Mouse (Mus musculus): ENCODE data around the gene Map3k6. TPM values are rescaled to one million over a fixed set of nuclear protein-coding genes. Genes with fewer than 3 reads are reported as not detected.
A peak's percentile ranks its signal among the peaks of the same experiment; 100 is the strongest.

Gene Map3k6
- polyA plus RNA-seq, 1 experiment from 2014 or later, result 2.8 TPM

DNA sequence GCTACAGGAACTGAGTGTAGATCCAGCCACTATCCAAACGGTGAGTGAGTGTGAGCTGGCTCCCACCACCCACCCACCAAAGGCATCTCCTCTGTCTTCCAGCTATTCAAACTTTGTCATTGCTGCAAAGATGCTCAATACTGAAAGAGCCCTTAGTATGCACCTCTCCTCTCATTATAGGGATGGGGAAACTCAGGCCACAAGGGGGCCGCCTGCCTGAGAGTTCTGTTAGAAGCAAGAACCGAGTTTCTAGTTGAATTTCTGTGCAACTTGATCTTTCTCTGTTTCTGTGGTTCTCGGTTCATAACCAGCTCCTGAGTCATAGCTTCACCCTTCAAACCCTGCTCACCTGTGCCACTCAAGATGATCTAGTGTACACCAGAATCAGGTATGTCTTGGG lies 11.5 kb downstream of the Map3k6 start:
- no peak for ATAC-seq (ENCODE audit: low FRiP score, low TSS enrichment)
- no peak overlapping the region for H3K4me2 ChIP-seq (replicated peaks; ENCODE audit: low read depth, low read length)
- no peak overlapping the region for H3K4me3 ChIP-seq (ENCODE audit: low read length)
- H3K36me3 ChIP-seq (ENCODE audit: control insufficient read depth, insufficient read depth, low read length), result no peaks in the 10 kb centered on the region
- WGBS, result 41% methylated on average over 4 of the region's 4 CpGs
- H3K9me3 ChIP-seq (ENCODE audit: control insufficient read depth, low read length), result no peaks in the 10 kb centered on the region
- no peak overlapping the region for H3K27ac ChIP-seq (ENCODE audit: low read depth, low read length)
- H3K27me3 ChIP-seq (ENCODE audit: control insufficient read depth, insufficient read depth, low read length), result peaks cover 56% of the 10 kb centered on the region
- no peak overlapping the region for H3K9ac ChIP-seq (ENCODE audit: low read depth, low read length)
- H3K4me1 ChIP-seq (ENCODE audit: control insufficient read depth, insufficient read depth, low read length), result peaks cover 19% of the 10 kb centered on the region

DNA sequence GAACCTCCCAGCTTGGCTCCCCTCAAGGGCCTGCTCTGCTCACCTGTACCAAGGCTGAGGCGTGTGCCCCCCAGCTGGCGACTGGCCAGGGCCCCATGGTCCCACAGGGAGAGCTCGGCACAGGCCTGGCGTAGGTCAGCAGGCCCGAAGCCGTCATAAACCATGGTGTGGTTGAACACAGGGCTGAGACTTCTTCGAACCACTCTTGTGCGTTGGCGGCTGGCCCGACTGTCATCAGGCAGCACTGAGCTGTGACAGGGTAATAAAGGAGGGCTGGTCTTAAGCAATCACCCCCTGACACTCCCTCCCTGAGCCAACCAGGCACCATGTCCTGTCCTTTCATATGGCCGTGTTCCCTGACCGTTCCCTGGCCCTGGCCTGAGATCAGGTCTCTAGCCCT lies 12.8 kb downstream of the Map3k6 start:
- Histone ChIP-seq H3K9ac (ENCODE audit: low read depth, low read length) (no peak overlapping the region), H3K36me3 (ENCODE audit: control insufficient read depth, insufficient read depth, low read length) (no peaks in the 10 kb centered on the region), H3K27ac (ENCODE audit: low read depth, low read length) (no peak overlapping the region), H3K4me1 (ENCODE audit: control insufficient read depth, insufficient read depth, low read length) (peaks cover 16% of the 10 kb centered on the region), H3K4me2 (replicated peaks; ENCODE audit: low read depth, low read length) (no peak overlapping the region), H3K27me3 (ENCODE audit: control insufficient read depth, insufficient read depth, low read length) (peaks cover 44% of the 10 kb centered on the region), H3K9me3 (ENCODE audit: control insufficient read depth, low read length) (no peaks in the 10 kb centered on the region), H3K4me3 (ENCODE audit: low read length) (no peak overlapping the region)
- 30% methylated on average over 12 of the region's 12 CpGs for WGBS
- ATAC-seq (ENCODE audit: low FRiP score, low TSS enrichment), result peak; percentile 29; the same call in 1 of the 2 replicates

DNA sequence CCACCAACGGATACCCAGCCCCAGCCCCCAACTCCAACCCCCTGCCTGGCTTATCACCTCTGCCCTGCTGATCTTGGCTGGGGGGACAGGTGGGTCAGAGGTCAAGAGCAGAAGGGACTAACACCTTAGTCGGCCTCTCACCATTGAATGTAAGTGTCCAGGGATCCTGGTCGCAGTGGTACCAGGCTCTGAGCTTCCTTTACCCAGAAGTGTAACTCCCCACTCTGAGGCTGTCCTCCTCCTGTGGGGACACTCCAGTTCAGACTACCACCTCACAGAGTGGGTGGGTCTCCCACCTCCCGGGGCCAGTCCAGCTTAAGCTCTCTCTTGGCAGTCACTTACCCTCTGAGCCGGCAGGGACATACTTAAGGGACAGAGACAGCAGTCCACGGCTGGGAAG lies 14.8 kb downstream of the Map3k6 start:
- peaks cover 36% of the 10 kb centered on the region for H3K27me3 ChIP-seq (ENCODE audit: control insufficient read depth, insufficient read depth, low read length)
- H3K27ac ChIP-seq (ENCODE audit: low read depth, low read length), result no peak overlapping the region
- WGBS, result 79% methylated on average over 6 of the region's 6 CpGs
- peaks cover 8% of the 10 kb centered on the region for H3K4me1 ChIP-seq (ENCODE audit: control insufficient read depth, insufficient read depth, low read length)
- H3K4me3 ChIP-seq (ENCODE audit: low read length), result no peak overlapping the region
- peak overlapping the region; percentile 18; the same call in 1 of the 2 replicates for H3K9ac ChIP-seq (ENCODE audit: low read depth, low read length)
- no peak for ATAC-seq (ENCODE audit: low FRiP score, low TSS enrichment)
- H3K4me2 ChIP-seq (replicated peaks; ENCODE audit: low read depth, low read length), result no peak overlapping the region
- H3K36me3 ChIP-seq (ENCODE audit: control insufficient read depth, insufficient read depth, low read length), result no peaks in the 10 kb centered on the region
- H3K9me3 ChIP-seq (ENCODE audit: control insufficient read depth, low read length), result no peaks in the 10 kb centered on the region

DNA sequence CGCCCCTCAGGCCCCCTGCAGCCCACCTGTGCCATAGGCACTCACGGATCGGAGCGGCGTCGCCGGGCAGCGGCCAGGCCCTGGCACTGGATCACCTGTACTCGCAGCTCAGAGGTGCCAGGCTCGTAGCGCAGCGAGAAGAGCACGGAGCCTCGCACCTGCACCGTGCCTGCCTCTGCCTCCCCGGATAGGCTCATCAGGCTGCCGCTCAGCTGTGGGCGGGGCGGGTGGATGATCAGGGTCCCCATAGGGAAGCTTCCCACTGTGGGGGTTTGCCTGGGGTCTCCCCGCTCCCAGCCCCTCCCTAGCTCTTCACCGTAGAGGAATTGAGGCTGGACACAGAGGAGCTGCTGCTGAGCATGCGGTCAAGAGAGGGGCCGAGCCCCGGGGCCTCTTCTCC lies 16.2 kb downstream of the Map3k6 start:
- Histone ChIP-seq H3K9ac (ENCODE audit: low read depth, low read length) (peak overlapping the region; percentile 23; the same call in 1 of the 2 replicates), H3K27me3 (ENCODE audit: control insufficient read depth, insufficient read depth, low read length) (peaks cover 21% of the 10 kb centered on the region)
- ATAC-seq (ENCODE audit: low FRiP score, low TSS enrichment), result no peak

DNA sequence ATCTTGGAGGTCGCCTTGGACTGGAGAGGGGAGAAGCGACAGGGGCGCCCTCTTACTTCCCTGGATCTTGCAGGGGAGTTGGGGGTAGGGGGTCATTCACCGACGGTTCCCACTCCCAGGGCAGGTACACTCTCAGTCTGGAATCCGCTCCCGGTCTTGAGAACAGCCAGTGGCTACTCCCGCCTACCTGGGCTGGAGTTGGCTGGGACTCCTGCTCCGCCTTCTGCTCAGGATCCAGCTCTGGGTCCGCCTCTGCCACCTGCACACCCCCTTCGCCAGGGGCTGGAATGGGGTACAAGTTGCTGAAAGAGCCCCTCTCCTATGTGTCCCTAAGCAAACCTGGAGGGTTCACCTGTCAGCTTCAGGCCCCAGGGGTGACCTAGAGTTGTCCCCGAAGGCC lies 16.6 kb downstream of the Map3k6 start:
- Histone ChIP-seq H3K4me2 (replicated peaks; ENCODE audit: low read depth, low read length) (peak overlapping the region; percentile 25; the same call in 1 of the 2 replicates), H3K4me3 (ENCODE audit: low read length) (peak overlapping the region; percentile 13; the same call in 1 of the 2 replicates), H3K27me3 (ENCODE audit: control insufficient read depth, insufficient read depth, low read length) (peaks cover 17% of the 10 kb centered on the region; the same call in 1 of the 2 replicates), H3K9me3 (ENCODE audit: control insufficient read depth, low read length) (no peaks in the 10 kb centered on the region), H3K36me3 (ENCODE audit: control insufficient read depth, insufficient read depth, low read length) (no peaks in the 10 kb centered on the region), H3K4me1 (ENCODE audit: control insufficient read depth, insufficient read depth, low read length) (no peaks in the 10 kb centered on the region), H3K27ac (ENCODE audit: low read depth, low read length) (no peak overlapping the region), H3K9ac (ENCODE audit: low read depth, low read length) (peak overlapping the region; percentile 23; the same call in 1 of the 2 replicates)
- ATAC-seq (ENCODE audit: low FRiP score, low TSS enrichment), result no peak
- 26% methylated on average over 12 of the region's 12 CpGs for WGBS

More for the DNA sequence above, 16.2 kb downstream of the Map3k6 start:
- peak overlapping the region; percentile 13; the same call in 1 of the 2 replicates for H3K4me3 ChIP-seq (ENCODE audit: low read length)
- no peaks in the 10 kb centered on the region for H3K4me1 ChIP-seq (ENCODE audit: control insufficient read depth, insufficient read depth, low read length)
- 19% methylated on average over 22 of the region's 24 CpGs for WGBS
- peak overlapping the region; percentile 25; the same call in 1 of the 2 replicates for H3K4me2 ChIP-seq (replicated peaks; ENCODE audit: low read depth, low read length)
- no peak overlapping the region for H3K27ac ChIP-seq (ENCODE audit: low read depth, low read length)
- no peaks in the 10 kb centered on the region for H3K9me3 ChIP-seq (ENCODE audit: control insufficient read depth, low read length)
- H3K36me3 ChIP-seq (ENCODE audit: control insufficient read depth, insufficient read depth, low read length), result no peaks in the 10 kb centered on the region

DNA sequence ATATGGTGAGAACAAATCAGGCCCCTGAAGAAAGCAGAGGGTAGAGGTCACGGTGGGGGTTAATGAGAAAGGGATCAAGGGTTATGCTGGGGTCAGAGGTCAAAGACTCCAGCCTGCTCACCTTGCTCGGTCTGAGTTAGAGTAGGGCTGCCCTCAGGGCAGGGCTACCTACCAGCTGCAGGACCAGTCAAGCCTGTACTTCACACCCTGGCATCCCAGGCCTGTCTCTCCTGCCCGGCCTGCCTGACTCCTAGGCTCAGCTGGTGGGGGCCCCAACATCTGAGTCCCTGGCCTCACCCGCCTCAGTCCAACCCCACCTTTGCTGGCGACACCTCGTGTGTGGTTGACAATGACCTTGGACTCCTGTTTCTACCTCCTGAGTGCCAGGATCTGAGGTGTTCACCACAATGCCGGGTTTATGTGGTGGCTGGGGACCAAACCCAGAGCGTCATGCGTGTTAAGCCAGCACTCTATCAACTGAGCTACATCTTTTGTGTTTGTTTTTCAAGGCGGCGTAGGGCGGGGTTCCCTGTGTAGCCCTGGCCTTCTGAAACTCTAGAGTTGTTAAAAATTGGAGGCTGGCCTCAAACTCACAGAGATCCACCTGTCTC lies 17.3 kb downstream of the Map3k6 start:
- no peaks in the 10 kb centered on the region for H3K9me3 ChIP-seq (ENCODE audit: control insufficient read depth, low read length)
- no peak overlapping the region for H3K27ac ChIP-seq (ENCODE audit: low read depth, low read length)
- H3K9ac ChIP-seq (ENCODE audit: low read depth, low read length), result no peak overlapping the region
- 79% methylated on average over 12 of the region's 12 CpGs for WGBS
- H3K27me3 ChIP-seq (ENCODE audit: control insufficient read depth, insufficient read depth, low read length), result peaks cover 17% of the 10 kb centered on the region; the same call in 1 of the 2 replicates
- no peak for ATAC-seq (ENCODE audit: low FRiP score, low TSS enrichment)
- H3K4me3 ChIP-seq (ENCODE audit: low read length), result no peak overlapping the region
- no peaks in the 10 kb centered on the region for H3K36me3 ChIP-seq (ENCODE audit: control insufficient read depth, insufficient read depth, low read length)
- H3K4me2 ChIP-seq (replicated peaks; ENCODE audit: low read depth, low read length), result no peak overlapping the region
- H3K4me1 ChIP-seq (ENCODE audit: control insufficient read depth, insufficient read depth, low read length), result no peaks in the 10 kb centered on the region

DNA sequence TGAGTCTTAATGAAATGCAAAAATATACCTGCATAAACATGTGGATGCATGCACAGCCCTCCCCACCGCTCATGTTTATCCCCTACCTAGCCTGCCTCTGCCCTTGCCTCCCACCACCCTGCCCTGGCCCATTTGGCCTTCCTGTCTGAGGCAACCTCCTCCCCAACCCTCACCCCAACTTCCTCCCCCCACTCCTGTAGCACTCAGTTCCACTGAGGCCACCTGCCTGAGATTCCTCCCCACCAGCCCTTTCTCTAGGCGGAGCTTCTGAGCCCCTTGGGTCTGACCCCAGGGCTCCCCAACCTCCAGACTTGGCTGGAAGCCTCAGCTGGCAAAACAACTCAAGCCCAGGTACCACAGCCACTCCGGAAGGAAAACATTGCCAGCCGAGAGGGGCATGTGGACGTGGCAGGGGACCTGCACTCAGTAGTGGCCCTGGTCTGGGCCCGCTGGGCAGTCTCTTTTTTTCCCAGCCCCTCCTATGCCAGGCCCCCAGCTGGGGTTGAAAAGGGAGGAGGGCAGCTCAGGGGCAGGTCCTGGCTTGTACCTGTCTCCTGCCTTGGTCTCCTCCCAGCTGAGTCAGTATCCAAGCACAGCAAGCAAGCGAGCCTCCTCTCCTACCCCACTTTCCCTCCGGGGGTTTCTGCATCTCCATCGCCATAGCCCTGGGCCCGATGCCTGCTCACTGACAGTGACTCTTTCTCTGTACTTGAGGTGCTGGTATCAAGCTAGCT lies 21.2 kb downstream of the Map3k6 start:
- Histone ChIP-seq H3K9me3 (ENCODE audit: control insufficient read depth, low read length) (no peaks in the 10 kb centered on the region), H3K4me3 (ENCODE audit: low read length) (no peak overlapping the region), H3K9ac (ENCODE audit: low read depth, low read length) (0 out of 2 replicates have a peak overlapping the region, but pooled peaks have one; percentile 23), H3K27ac (ENCODE audit: low read depth, low read length) (no peak overlapping the region), H3K36me3 (ENCODE audit: control insufficient read depth, insufficient read depth, low read length) (peaks cover 26% of the 10 kb centered on the region), H3K4me1 (ENCODE audit: control insufficient read depth, insufficient read depth, low read length) (no peaks in the 10 kb centered on the region), H3K27me3 (ENCODE audit: control insufficient read depth, insufficient read depth, low read length) (peaks cover 4% of the 10 kb centered on the region; the same call in 1 of the 2 replicates), H3K4me2 (replicated peaks; ENCODE audit: low read depth, low read length) (no peak overlapping the region)
- no peak for ATAC-seq (ENCODE audit: low FRiP score, low TSS enrichment)
- 50% methylated on average over 10 of the region's 10 CpGs for WGBS

DNA sequence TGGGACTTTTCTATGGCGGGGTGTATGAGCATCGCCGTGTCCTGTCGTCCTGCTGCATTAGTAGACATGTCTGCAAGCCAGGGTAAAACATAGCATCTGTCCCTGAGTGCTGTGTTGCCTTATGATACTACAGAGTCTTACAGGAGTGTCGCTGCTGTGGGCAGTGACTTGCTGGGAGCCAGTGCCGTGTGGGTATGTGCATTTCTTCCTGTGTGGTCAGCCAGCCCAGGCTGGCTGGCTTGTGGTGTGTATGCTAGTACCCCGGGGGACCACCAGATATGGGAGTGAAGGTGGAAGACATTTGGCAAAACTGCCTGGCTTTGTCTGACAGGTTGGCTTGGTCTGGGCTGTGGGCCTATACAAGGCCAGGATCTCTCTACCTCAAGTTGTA lies 21.8 kb downstream of the Map3k6 start:
- peaks cover 31% of the 10 kb centered on the region for H3K36me3 ChIP-seq (ENCODE audit: control insufficient read depth, insufficient read depth, low read length)
- no peak overlapping the region for H3K27ac ChIP-seq (ENCODE audit: low read depth, low read length)
- H3K4me3 ChIP-seq (ENCODE audit: low read length), result no peak overlapping the region
- 73% methylated on average over 7 of the region's 7 CpGs for WGBS
- ATAC-seq (ENCODE audit: low FRiP score, low TSS enrichment), result no peak
- no peaks in the 10 kb centered on the region for H3K4me1 ChIP-seq (ENCODE audit: control insufficient read depth, insufficient read depth, low read length)
- no peaks in the 10 kb centered on the region for H3K27me3 ChIP-seq (ENCODE audit: control insufficient read depth, insufficient read depth, low read length)
- H3K9me3 ChIP-seq (ENCODE audit: control insufficient read depth, low read length), result no peaks in the 10 kb centered on the region
- 0 out of 2 replicates have a peak overlapping the region, but pooled peaks have one; percentile 23 for H3K9ac ChIP-seq (ENCODE audit: low read depth, low read length)
- H3K4me2 ChIP-seq (replicated peaks; ENCODE audit: low read depth, low read length), result no peak overlapping the region

DNA sequence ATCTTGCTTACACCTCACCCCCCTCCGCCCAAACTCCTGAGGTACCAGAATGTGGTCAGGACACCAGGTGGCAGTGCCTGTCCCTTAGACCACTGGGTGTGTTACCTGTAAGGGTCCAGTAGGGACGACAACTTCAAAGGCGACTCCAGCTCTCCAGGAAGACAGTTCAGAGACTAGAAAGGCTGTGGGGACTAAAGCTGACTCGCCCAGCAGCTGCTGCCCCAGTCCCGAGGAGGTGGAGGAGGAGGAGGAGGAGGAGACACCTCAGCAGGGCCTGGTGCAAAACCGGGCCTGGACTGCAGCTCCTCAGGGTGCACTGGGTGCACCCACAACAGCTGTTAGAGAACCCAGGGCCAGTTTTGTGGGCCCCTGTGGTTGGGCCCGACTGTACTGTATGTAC lies 22.3 kb downstream of the Map3k6 start, which contains the start of gene Sytl1:
Gene Sytl1, minus strand, starts transcription at position 232 of the 400 bp plus-strand sequence.
- 36% methylated on average over 6 of the region's 7 CpGs for WGBS
- 0 out of 2 replicates have a peak within 1 kb of the TSS, but pooled peaks have one; percentile 23 for H3K9ac ChIP-seq (ENCODE audit: low read depth, low read length)
- no peak; the same call in 1 of the 2 replicates for ATAC-seq (ENCODE audit: low FRiP score, low TSS enrichment)
- H3K36me3 ChIP-seq (ENCODE audit: control insufficient read depth, insufficient read depth, low read length), result peaks cover 36% of the 10 kb centered on the region
- no peaks in the 10 kb centered on the region for H3K27me3 ChIP-seq (ENCODE audit: control insufficient read depth, insufficient read depth, low read length)
- no peaks in the 10 kb centered on the region for H3K9me3 ChIP-seq (ENCODE audit: control insufficient read depth, low read length)
- no peak within 1 kb of the TSS for H3K4me2 ChIP-seq (replicated peaks; ENCODE audit: low read depth, low read length)
- no peaks in the 10 kb centered on the region for H3K4me1 ChIP-seq (ENCODE audit: control insufficient read depth, insufficient read depth, low read length)
- H3K27ac ChIP-seq (ENCODE audit: low read depth, low read length), result no peak within 1 kb of the TSS
- H3K4me3 ChIP-seq (ENCODE audit: low read length), result no peak within 1 kb of the TSS
